Mouse (Mus musculus) right cerebral cortex, postnatal 14 days (tissue): ENCODE data around the gene Ppp2r5a.

ENCODE experiments used
- DNase-seq: peaks from one replicate; pipeline ENCODE4 v3.0.0; 2022

The Ppp2r5a gene

DNA sequence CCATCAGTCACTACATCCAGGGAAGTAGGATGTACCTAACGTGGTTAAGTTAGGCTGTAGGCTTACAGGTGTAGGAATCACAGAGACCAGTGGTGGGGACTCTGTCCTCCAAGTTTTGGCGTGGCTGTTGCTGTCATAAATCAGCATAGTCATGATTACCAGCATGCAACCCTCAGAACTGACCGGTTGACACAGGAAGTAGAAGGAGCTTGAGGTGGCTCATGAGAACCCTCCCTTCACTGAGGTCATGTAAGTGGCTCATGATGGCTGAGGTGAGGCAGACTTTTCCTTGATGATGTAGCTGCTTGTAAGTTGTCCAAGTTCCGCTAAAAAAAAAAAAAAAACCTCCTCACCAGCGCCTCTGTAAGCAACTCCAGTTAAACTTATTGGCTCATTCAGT lies 14.0 kb upstream of the Ppp2r5a start:
- DNase-seq, result no peak

DNA sequence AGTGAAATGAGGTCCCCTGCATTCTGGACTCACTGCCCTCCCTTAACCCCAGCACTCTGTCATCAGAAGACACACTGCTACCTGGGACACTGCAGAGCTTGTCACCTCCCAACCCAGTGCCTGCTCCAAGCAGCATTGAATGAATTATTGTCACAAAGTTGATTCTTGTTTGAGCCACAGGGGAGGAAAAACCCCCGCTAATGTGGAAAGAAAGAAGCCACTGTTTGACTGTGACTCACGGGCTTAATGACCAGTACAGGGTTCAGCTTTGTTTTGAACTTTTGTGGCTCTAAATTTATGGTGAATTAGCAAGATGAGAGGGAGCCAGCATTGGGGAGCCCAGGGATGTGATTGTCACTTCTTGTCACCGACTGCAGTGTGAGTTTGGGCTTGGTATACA lies 13.5 kb upstream of the Ppp2r5a start:
- DNase-seq, result no peak

DNA sequence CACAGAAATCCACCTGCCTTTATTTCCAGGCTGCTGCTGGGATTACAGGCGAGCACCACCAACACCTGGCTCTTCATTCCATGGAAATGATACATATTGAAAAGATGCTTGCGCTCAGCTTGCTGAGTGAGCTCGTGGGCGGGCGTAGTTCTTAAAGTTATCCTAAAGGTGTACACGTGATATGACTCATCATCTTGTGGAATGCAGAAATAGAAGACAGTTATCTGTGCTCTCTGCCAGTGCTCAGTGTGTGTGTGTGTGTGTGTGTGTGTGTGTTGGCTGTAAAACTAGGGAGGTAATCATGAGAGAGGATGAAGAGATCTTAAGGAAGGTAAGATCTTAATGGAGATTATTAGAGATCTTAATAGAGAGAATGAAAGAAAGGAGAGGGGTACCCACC lies 11.4 kb upstream of the Ppp2r5a start:
- peak; percentile 55 for DNase-seq

DNA sequence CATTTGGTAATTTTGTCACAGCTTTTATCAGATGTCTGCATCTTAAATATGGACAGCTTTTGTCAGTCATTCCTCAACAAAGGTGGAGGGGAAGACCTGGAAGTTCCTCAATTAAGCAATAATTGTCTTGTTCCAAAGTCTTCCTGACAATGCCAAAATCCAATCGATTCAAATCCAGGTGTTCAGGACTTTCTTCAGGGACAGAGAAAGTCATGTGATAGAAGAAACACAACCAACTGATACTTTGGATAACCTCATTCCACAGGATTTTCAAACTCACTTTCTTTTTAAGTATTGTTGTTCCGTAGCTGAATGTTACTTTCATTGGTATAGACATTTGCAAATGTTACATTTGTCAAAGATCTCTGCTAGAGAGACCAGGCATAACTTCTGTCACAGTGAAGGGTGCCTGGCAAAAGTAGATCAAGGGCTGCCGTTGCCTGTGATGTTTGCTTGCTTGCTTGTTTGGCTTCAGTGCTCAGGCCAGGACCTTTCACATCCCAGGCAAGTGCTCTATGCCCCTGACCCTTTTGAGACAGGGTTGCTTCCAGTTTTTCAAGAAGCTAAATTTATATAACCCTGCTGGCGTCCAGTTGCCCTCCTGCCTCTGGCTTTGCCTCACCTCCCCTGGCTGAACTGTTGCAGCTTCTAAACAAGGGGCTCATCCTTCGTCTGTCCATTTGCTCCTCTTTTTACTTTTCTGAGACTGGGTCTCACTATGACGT lies 10.8 kb upstream of the Ppp2r5a start:
- DNase-seq, result no peak

DNA sequence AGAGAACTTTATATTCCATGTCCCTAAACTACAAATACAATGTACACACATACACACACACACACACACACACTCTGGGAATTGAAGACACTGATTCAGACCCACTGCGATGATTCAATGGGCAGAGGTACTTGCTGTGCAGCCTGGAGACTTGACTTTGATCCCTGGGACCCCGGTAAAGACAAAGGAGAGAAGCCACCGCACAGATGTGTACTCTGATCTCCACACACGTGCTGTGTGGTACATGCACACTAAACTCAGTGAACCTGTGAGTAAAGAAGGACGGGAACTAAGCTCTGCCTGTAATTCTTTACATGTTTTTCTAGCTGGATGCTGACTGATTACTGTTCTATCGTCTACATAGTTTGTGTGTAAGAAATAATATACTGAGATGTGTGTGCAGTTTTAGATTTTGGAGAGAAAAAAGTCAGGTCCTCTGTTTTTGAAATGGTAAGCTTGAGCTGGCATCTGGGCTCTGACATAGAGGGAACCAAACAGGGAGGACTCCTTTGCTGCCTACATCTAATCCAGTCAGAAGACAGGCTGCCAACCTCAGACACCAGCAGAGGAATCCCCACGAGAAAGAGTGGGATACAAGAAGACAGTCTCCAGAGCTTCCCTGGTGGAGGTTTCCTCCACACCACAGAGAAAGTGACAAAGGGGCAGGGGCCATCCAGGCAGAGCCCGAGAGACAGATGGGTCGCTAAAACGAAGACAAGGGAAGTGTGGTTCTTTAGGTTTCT lies 7.4 kb upstream of the Ppp2r5a start:
- no peak for DNase-seq

DNA sequence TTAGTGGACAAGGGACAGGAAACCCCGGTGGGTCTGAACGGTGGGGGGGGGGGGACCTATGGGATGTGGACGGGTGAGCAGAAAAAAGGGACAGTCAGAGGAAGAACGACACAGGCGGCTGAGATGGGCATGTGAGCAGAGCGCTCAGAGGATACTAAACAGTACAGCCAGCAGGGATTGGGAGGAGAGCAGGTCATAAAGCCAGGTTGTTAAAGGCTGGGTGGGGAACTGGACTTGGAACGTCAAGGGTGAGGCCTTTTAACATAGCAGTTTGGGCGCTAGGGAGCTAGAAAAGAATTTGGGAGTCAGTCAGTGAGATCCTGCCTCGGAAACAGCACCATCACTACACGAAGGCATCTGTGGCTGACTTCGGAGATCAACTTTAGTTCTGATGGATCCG lies 4.2 kb upstream of the Ppp2r5a start:
- no peak for DNase-seq

DNA sequence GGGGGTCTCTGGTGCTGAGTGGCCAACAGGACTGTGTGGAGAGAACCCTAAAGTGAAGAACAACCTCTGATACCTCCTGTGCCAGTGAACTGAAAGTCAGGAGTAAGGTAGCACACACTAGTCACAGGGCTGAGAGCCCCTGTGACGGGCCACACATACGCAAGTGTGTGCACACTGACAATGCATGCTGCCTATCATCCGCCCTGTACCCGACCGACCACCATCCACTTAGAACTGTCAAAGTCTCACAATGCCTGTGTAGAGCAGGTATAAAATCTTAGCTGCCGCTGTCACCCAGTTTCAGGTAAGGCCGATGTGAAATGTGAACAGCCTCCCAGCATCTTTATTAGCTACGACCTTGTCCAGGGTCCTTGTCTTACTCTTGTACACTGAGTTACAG lies 3.4 kb upstream of the Ppp2r5a start:
- DNase-seq, result no peak

DNA sequence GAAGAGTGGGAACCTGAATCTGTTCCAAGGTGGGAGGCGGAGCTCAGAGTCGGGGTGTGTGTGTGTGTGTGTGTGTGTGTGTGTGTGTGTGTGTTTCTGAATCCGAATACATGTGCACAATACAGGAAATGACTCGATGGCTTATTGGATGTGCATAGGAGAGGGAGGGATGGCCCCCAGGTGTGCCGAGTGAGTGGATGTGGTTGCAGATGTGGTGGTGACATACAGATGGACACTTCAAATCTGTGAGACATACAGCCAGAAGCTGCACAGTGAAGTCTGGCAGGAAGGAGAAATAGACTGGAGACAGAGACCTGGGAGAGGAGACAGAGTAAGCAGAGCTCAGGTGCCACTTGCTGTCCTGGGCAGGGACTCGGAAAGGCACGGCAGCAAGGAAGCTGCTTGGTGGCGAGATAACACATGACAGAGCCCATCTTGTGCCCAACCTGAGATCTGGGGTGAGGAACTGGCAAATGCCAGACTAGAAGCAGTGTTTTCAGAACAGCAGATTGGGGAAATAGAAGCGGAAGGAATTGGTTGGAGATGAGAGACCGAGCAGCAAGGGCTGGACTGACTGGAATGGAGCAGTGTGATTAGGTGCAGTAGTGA lies 1.8 kb upstream of the Ppp2r5a start:
- DNase-seq, result no peak

DNA sequence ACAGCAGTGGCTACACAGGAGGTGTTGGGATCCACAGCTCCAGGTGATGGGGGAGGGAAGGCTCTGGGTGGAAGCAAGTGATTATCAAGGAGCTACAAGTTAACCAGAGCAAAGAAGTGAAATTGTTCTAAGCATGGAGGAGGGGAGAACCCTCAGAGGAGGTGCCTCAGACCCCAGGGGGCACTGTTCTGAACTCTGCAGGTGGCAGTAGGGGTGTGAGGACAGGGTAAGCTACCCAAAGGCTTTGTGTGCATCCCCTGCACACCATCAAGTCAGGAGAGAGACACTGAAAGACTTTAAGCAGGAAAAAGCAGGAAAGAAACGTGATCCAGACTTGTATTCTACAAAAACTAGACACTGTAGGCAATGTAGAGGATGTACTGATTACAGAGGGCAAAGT lies 1.2 kb upstream of the Ppp2r5a start:
- DNase-seq, result no peak

DNA sequence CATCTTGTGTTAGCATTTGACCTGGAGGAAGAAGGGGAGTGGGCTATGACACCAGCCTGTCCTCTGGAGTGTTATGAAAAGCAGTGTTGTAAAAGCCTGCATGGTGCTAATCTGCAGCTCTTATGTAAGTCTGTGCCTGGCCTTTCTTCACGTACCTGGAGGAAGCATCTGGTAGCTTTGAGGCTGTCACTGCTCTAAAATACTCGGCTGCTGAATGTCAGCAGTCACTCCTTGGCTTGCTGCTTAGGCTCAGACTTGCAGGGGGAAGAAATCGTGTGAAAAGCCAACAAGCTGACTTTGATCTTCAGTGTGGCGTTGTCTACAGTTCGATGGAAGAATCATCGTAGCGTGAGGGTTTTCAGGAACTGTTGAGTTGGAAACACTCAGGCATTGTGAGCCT lies 566 bp downstream of the Ppp2r5a start:
- DNase-seq, result no peak

DNA sequence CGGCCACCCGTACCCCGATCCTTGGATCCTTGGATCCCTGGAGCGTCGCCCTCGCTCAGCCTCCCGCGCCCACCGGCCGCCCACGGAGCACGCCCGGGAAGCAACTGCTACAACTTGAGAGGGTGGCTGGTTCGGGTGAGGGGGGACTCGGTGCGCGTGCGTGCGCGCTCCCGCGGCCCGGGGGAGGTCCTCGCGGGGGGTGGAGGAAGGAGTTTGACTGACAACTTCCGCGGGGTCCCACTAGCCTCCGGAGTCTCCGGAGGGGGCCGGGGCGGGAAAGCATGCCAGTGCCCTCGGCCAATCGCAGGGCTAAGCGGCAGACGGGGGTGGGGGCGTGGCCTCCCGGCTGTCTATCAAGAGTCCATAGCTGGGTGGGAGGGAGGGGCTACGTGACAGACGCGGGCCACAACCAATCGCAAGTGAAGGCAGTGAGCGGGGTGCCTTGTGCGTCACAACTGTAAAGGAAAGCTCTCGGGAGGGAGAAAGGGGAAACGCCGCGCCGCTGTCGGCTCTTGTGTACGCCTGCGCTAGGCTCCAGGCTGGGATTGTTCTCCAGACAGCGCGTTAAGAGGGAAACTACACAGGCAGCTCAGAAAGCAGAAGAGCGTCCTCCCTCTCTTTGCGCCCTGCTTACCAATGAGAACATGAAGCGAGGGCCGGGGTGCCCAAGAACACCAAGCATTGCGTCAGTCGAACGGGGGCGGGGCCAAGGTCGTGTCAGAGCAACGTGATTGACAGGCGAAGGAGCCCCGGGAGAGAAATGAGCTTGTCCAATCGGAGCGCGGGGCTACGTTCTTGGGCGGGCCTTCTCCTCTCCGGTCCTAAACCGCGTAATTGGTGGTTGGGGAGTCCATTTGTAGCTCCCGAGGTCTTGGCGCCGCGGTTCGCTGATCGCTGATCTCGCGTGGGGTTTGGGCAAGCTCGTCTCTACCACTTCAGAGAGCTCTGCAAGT lies 5.9 kb downstream of the Ppp2r5a start:
- peak; percentile 99 for DNase-seq

DNA sequence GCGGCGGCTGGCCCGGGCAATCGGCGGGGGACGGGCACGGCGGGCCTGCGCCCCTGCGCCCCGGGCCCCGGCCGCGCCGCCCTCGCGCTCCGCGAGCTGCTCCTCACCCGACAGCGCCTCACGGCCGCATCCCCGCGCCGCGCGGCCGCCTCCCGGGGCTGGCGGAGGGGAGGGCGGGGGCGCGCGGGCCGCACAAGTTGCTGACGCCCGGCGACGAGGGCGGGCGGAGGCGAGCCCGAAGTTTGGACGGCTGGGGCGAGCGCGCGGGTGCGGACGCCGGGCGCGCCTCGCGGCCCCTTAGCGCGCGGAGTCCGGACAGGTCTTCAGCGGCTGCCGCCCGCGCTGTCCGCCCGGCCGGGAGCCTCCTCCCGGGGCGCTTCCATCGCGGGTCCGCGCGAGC lies 6.6 kb downstream of the Ppp2r5a start:
- DNase-seq, result peak; percentile 47

DNA sequence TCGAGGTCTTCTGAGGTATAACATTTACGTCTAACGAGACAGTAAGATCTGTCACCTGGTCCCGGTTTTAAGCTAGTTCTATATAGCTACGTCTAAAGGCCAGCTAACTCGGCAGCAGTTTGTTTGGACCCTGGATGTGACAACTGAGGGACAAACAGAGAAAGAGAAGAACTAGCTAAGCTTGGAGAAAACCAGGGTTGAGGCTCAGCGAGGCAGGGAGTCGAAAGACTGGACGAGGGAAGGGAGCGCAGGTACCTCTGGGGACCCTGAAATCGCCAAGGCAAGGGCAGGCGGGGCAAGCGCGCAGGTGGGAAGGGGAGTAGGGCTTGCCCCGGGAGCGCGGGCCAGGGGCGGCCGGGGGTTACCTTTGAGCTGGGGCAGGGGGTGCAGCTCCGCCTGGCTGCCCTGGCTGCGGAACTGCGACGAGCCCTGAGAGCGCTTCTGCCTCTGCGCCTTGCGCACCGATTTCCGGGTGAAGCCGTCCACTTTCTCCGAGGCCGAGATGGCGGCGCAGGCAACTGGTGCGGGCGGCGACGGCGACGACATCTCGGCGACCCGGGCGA lies 7.1 kb downstream of the Ppp2r5a start:
- peak; percentile 45 for DNase-seq

DNA sequence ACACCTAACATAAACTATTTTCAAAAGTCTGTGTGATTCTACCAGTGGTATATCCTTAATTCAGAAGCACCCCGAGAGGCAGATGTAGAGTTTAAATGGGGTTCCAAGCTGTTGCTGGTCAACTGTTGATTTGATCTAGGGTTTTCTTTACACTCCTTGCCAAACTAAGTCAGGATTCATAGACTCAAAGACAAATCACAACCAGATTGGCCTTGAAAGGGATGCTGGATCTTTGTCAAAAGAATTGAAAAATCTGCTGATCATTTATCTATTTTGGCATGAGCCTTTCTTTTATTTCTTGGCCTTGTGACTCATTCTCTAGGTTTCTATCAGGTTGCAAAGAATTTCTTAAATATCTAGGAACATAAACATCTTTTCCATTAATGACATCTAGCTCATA lies 7.9 kb downstream of the Ppp2r5a start:
- DNase-seq, result no peak

DNA sequence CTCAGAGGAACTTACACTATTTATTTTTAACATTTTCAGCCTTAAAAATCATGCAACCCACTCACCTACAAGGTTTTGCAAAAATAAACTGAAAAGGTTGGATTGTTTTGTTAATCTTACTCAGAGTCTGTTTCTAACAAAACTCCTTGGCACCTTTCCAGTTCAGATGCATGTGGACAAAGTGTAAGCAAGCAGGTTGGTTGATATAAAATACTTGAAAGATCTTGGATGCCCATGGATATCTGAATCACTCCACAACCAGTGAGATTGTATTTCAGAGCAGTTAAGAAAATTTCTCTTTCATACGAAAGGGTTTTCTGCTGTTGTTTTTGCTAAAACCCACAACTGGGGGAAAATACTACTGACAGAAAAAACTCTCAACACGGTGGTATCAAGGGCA lies 8.9 kb downstream of the Ppp2r5a start:
- no peak for DNase-seq

DNA sequence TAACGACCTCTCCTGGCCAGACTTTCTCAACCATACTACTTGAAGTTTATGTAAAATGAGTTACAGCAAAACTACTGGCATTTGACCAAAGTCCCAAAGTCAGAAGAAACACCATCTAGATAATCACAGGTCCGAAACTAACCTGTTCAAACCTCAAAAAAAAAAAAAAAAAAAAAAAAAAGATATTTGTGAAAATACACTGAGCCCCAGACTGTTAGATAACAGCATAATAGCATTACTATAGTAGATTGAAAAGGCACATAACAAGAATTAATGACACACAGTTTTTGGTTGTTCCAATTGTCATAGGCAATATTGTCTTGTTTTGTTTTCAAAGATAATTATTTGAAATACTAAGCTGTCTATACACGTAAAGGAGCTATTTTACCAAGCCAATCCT lies 9.5 kb downstream of the Ppp2r5a start:
- no peak for DNase-seq

DNA sequence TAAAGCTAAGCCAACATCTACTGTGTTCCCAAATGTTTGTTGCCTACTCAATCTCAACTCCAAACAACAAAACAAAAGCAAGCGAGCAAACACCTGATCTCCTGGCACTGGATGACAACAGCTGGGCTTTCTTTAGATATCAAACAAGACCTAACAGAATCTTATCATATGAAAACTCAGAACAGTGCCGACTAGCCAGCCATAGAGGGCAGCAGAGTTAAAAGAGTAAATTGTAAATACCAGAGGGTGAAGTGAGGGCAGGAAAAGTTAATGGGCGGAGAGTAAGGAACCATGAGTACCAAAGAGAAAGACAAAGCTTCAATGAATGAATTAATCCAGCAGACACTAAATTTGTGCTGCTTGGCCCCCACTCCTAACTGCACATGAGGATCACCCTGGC lies 11.8 kb downstream of the Ppp2r5a start:
- no peak for DNase-seq

DNA sequence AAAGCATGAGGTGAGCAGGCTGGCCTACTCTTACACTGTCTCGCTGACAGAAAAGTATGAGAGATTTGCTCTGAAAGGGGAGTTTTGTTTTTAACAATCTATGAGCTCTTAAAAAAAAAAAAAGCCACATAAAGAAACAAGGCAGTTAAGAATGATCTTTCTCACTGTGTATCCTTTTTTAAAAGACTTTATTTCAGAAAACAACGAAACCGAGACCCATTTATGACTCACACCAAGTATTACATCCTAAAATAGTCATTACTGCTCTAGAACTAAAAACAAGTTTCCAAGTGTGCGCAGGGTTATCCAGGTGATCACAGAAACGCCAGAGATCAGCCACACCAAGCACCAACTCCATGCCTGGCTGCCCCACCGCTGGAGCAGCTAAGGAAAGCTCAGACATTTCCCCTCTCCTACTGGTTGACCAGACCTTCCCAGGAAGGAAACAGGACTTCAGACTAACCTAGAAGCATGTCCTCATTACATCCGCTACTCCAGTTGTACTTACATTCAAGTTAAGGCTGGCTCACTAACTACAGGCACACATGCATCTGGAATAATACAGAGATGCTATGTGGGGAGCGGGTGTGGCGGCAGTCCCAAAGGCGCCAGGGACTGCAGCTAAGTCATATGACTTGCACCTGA lies 18.2 kb downstream of the Ppp2r5a start:
- no peak for DNase-seq

DNA sequence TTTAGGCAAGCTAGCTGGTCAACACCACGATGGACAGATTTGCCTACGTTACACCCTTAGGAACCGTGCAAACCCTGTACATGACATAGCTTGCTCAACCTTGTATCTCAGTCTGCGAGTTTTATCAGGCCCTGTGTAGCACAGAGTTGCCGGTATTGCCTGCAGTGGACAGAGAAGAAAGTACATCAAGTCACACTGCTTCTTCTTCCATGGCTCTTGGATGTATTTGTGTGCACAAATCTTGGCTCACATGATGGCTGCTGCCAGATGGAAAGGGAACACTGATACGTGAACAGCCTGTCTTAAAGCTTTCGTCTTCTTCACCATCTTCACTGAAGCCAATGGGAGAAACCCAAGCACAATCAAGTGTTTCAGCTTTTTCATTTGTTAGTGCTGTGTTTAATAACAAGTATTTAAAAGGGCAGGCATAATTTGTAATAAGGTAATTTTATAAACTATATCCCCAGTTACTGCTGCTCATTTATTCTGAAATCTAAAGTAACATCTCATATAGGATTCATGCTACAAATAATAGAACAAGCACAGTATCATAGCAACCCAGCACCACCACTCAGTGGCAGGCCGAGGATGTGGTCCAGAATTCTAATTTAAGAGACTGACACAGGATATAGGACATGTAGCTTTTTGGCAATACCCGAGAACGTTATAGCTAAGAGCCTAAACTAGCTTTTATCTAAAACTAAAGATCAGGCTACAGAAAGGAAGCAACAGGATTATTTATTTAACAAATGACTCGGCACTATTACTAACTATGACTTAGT lies 20.9 kb downstream of the Ppp2r5a start:
- DNase-seq, result no peak

DNA sequence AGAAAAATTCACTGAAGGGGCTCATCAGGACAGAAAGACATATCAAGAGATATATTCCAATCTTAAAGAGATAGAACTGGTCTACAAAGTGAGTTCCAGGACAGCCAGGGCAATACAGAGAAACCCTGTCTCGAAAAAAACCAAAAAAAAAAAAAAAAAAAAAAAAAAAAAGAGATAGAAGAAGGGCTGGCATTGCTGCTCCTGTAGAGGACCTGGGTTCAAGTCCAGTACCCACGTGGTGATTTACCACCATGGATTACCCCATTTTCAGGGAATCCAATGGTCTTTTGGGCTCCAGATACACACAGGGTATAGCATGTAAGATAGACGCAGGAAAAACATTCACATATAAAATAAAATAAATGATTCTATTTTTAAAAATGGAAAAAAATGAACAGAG lies 22.2 kb downstream of the Ppp2r5a start:
- no peak for DNase-seq

DNA sequence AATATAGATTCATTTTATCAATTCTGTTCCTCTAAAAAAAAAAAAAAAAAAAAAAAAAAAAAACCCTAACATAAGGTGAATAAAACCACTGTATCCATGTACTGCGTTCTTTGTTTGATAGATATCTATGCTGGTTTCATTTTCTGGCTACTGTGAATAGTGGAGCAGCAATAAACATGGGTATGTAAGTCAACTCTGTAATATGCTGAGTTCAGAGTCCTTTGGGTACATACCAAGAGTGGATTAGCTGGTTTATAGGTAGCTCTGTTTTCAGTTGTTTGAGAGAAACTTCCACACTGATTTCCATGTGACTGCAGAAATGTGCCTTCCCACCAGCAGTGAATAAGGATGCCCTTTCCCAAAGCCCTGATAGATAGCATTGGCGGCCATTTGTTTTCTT lies 25.0 kb downstream of the Ppp2r5a start:
- DNase-seq, result no peak

DNA sequence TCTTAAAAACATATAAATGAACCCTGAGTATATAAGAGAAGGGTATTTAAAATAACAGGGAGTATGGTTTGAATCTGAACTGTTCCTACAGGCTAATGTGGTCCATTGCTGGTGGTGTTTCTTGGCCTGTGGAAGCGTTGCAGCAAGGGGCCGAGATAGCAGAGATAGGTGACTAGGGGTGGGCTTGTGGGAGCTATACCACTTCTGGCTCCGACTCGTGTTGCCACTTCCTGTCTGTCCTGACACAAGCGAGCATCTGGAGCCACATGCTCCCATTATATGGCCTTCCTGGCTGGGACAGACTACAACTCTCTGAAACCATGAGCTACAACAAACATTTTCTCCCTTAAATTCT lies 27.5 kb downstream of the Ppp2r5a start:
- DNase-seq, result no peak
